Comparison of ENCODE assay signal across 10 mouse cellular contexts in the genomic region with DNA sequence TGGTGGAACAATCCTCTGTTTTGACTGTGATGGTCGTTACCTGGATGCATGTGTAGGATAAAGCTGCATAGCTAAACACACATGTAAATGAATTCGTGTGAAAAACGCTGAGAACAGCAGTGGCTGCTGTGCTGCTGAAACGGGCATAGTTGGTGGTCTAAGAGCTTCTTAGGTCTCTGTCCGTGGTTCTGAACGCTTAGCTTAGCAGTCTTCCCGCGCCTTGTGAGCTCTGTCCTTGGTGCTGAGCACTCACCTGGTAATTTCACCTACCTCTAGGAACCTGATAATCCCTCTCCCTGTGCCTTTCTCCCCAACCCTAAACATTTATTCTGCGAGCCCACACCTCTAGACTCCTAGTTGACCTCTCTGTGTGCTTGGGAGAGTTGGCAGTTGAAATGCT. TPM values are rescaled to one million over a fixed set of nuclear protein-coding genes. Genes with fewer than 3 reads are reported as not detected.
DNase-seq lines count a peak whose midpoint lies in the region; ATAC-seq and TF ChIP-seq lines count a peak whose summit lies in the region.
"Had no signal": no experiment of that assay in that cellular context is flagged by ENCODE, and none has a peak within 500 bp of the region (broad histone marks: within the 10 kb centered on the region; RNA-seq: fewer than 3 reads in every experiment).

No protein-coding gene starts in this region.

- no peak for TF ChIP-seq EP300 in liver, postnatal 0 days (IDR thresholded peaks at IDR 0.05; ENCODE audit: low read depth)

- H3K36me3 ChIP-seq in liver, postnatal 0 days (replicated peaks; ENCODE audit: insufficient read depth, low read length), result no peaks in the 10 kb centered on the region
- no peaks in the 10 kb centered on the region for H3K36me3 ChIP-seq in forebrain, embryonic 15.5 days
- H3K36me3 ChIP-seq: limb, embryonic 12.5 days had no signal

- intact Hi-C loops in heart, postnatal 14 days (cut with DNase I), result no loop called here
- intact Hi-C loops in heart, postnatal 25 days (cut with DNase I), result loop anchor here (10.0 kb wide), 1 partner anchor 237 kb away; no protein-coding TSS in a partner anchor
- intact Hi-C loops in gastrocnemius, adult 2 months (cut with DNase I), result no loop called here

- ATAC-seq in common myeloid progenitor, adult 5-6 weeks (replicated peaks; ENCODE audit: low read depth, poor library complexity, severe bottlenecking), result peak; percentile 86
- no peak for ATAC-seq in liver, postnatal 0 days
- ATAC-seq in megakaryocyte, adult 5-6 weeks (ENCODE audit: poor library complexity, severe bottlenecking), result no peak
- ATAC-seq in forebrain, embryonic 15.5 days (replicated peaks), result no peak

- no peak for TF ChIP-seq CTCF in liver, postnatal 0 days (IDR thresholded peaks at IDR 0.05; ENCODE audit: low read depth)
- no peak for TF ChIP-seq CTCF in gastrocnemius, adult 2 months (IDR thresholded peaks at IDR 0.05)

- no peak overlapping the region for H3K4me2 ChIP-seq in liver, postnatal 0 days (ENCODE audit: low read depth, low read length)
- no peak overlapping the region for H3K4me2 ChIP-seq in forebrain, embryonic 15.5 days (replicated peaks)
- H3K4me2 ChIP-seq: limb, embryonic 12.5 days had no signal

- no peak overlapping the region for H3K4me3 ChIP-seq in liver, postnatal 0 days (ENCODE audit: low read depth, low read length)
- no peak overlapping the region for H3K4me3 ChIP-seq in gastrocnemius, adult 2 months
- no peak overlapping the region for H3K4me3 ChIP-seq in forebrain, embryonic 15.5 days
- H3K4me3 ChIP-seq: limb, embryonic 12.5 days had no signal

- H3K9me3 ChIP-seq in liver, postnatal 0 days (ENCODE audit: low read length), result no peaks in the 10 kb centered on the region
- H3K9me3 ChIP-seq in forebrain, embryonic 15.5 days, result no peaks in the 10 kb centered on the region
- H3K9me3 ChIP-seq: limb, embryonic 12.5 days had no signal

- peak; percentile 51 to 61 for DNase-seq in heart, postnatal 14 days
- no peak for DNase-seq in heart, postnatal 25 days (ENCODE audit: low spot score)
- DNase-seq in ES-CJ7 (ENCODE audit: low read depth, low spot score), result peak; percentile 86
- peak; percentile 57 for DNase-seq in liver, postnatal 0 days
- DNase-seq in gastrocnemius, adult 2 months, result no peak

- WGBS in liver, postnatal 0 days (ENCODE audit: insufficient replicate concordance), result 2% methylated on average over 9 of the region's 9 CpGs
- 5% methylated on average over 9 of the region's 9 CpGs for WGBS in forebrain, embryonic 15.5 days

- H3K27ac ChIP-seq in liver, postnatal 0 days (ENCODE audit: low read depth), result no peak overlapping the region
- no peak overlapping the region for H3K27ac ChIP-seq in gastrocnemius, adult 2 months
- H3K27ac ChIP-seq in forebrain, embryonic 15.5 days (replicated peaks), result no peak overlapping the region
- H3K27ac ChIP-seq: limb, embryonic 12.5 days had no signal

- no peak overlapping the region for H3K9ac ChIP-seq in liver, postnatal 0 days (replicated peaks)
- no peak overlapping the region for H3K9ac ChIP-seq in forebrain, embryonic 15.5 days (replicated peaks)
- H3K9ac ChIP-seq: limb, embryonic 12.5 days had no signal

- H3K27me3 ChIP-seq in liver, postnatal 0 days (ENCODE audit: insufficient read depth, low read length), result no peaks in the 10 kb centered on the region
- H3K27me3 ChIP-seq in forebrain, embryonic 15.5 days, result no peaks in the 10 kb centered on the region
- H3K27me3 ChIP-seq: limb, embryonic 12.5 days had no signal

- H3K4me1 ChIP-seq in liver, postnatal 0 days (ENCODE audit: insufficient read depth), result no peaks in the 10 kb centered on the region
- no peaks in the 10 kb centered on the region for H3K4me1 ChIP-seq in forebrain, embryonic 15.5 days
- H3K4me1 ChIP-seq: limb, embryonic 12.5 days had no signal

RNA-seq across cellular contexts. Expression of a gene that starts 4.0 kb away (rescaled TPM):
- total RNA-seq in heart, postnatal 14 days (2021), result 1 to 10 TPM; 4.9 to 8.1 TPM
- total RNA-seq in heart, postnatal 25 days (2021), result 1 to 10 TPM; 9.0 to 9.7 TPM
- total RNA-seq in common myeloid progenitor, adult 5-6 weeks (2017), result not detected in 2 replicates
- not detected in 2 replicates for polyA plus RNA-seq in liver, postnatal 0 days (2015; fragmentation: Nextera tagmentation; extraction: Ambion mirVana)
- total RNA-seq in megakaryocyte, adult 5-6 weeks (2015), result 23.8 and 26.2 TPM in 2 replicates
- 6.7 and 7.6 TPM in 2 replicates for total RNA-seq in megakaryocyte, adult 5-6 weeks (2017)
- total RNA-seq in gastrocnemius, adult 2 months (2021), result 1 to 10 TPM in 1 of 2 experiments, not detected in 1; 2.0 TPM
- not detected in 2 replicates for polyA plus RNA-seq in forebrain, embryonic 15.5 days (2015; fragmentation: Nextera tagmentation; extraction: Ambion mirVana)
- polyA plus RNA-seq: limb, embryonic 12.5 days had no signal

RNA-seq across cellular contexts. Expression of a gene that starts 9.8 kb away (rescaled TPM):
- total RNA-seq in heart, postnatal 14 days (2021), result under 1 TPM; 0.17 to 0.20 TPM
- under 1 TPM; 0.28 to 0.42 TPM for total RNA-seq in heart, postnatal 25 days (2021)
- total RNA-seq in common myeloid progenitor, adult 5-6 weeks (2017), result not detected in 2 replicates
- 0.98 and 1.1 TPM in 2 replicates for polyA plus RNA-seq in liver, postnatal 0 days (2015; fragmentation: Nextera tagmentation; extraction: Ambion mirVana)
- total RNA-seq in megakaryocyte, adult 5-6 weeks (2015), result 1.7 and 2.6 TPM in 2 replicates
- 0.61 and 1.7 TPM in 2 replicates for total RNA-seq in megakaryocyte, adult 5-6 weeks (2017)
- not detected for total RNA-seq in gastrocnemius, adult 2 months (2021)
- polyA plus RNA-seq in forebrain, embryonic 15.5 days (2015; fragmentation: Nextera tagmentation; extraction: Ambion mirVana), result 0.09 TPM in 1 of 2 replicates, not detected in the other
- polyA plus RNA-seq: limb, embryonic 12.5 days had no signal

RNA-seq across cellular contexts. Expression of a gene that starts 14.6 kb away (rescaled TPM):
- total RNA-seq in heart, postnatal 14 days (2021), result 1 to 10 TPM in 1 of 2 experiments, not detected in 1; 1.4 TPM
- 1 to 10 TPM; 1.2 to 1.9 TPM for total RNA-seq in heart, postnatal 25 days (2021)
- not detected in 2 replicates for total RNA-seq in common myeloid progenitor, adult 5-6 weeks (2017)
- polyA plus RNA-seq in liver, postnatal 0 days (2015; fragmentation: Nextera tagmentation; extraction: Ambion mirVana), result not detected in 2 replicates
- total RNA-seq in megakaryocyte, adult 5-6 weeks (2015), result 1.1 TPM in 1 of 2 replicates, not detected in the other
- total RNA-seq in megakaryocyte, adult 5-6 weeks (2017), result not detected in 2 replicates
- total RNA-seq in gastrocnemius, adult 2 months (2021), result 1 to 10 TPM in 1 of 2 experiments, under 1 TPM in 1; 0.92 to 1.3 TPM
- not detected in 2 replicates for polyA plus RNA-seq in forebrain, embryonic 15.5 days (2015; fragmentation: Nextera tagmentation; extraction: Ambion mirVana)
- polyA plus RNA-seq: limb, embryonic 12.5 days; small intestine, adult 2 months had no signal

RNA-seq across cellular contexts. Expression of a gene that starts 25.4 kb away (rescaled TPM):
- total RNA-seq in heart, postnatal 14 days (2021), result not detected
- under 1 TPM in 1 of 2 experiments, not detected in 1; 0.50 TPM for total RNA-seq in heart, postnatal 25 days (2021)
- total RNA-seq in common myeloid progenitor, adult 5-6 weeks (2017), result not detected in 2 replicates
- polyA plus RNA-seq in liver, postnatal 0 days (2015; fragmentation: Nextera tagmentation; extraction: Ambion mirVana), result not detected in 2 replicates
- 2.2 TPM in 1 of 2 replicates, not detected in the other for total RNA-seq in megakaryocyte, adult 5-6 weeks (2015)
- not detected in 2 replicates for total RNA-seq in megakaryocyte, adult 5-6 weeks (2017)
- total RNA-seq in gastrocnemius, adult 2 months (2021), result under 1 TPM; 0.73 to 0.92 TPM
- polyA plus RNA-seq in forebrain, embryonic 15.5 days (2015; fragmentation: Nextera tagmentation; extraction: Ambion mirVana), result not detected in 2 replicates
- polyA plus RNA-seq: limb, embryonic 12.5 days; small intestine, adult 2 months had no signal

RNA-seq across cellular contexts. Expression of a gene that starts 36.2 kb away (rescaled TPM):
- not detected for total RNA-seq in heart, postnatal 14 days (2021)
- not detected for total RNA-seq in heart, postnatal 25 days (2021)
- total RNA-seq in common myeloid progenitor, adult 5-6 weeks (2017), result not detected in 2 replicates
- polyA plus RNA-seq in liver, postnatal 0 days (2015; fragmentation: Nextera tagmentation; extraction: Ambion mirVana), result not detected in 2 replicates
- total RNA-seq in megakaryocyte, adult 5-6 weeks (2015), result not detected in 2 replicates
- not detected in 2 replicates for total RNA-seq in megakaryocyte, adult 5-6 weeks (2017)
- total RNA-seq in gastrocnemius, adult 2 months (2021), result not detected
- polyA plus RNA-seq in forebrain, embryonic 15.5 days (2015; fragmentation: Nextera tagmentation; extraction: Ambion mirVana), result not detected in 2 replicates
- polyA plus RNA-seq: limb, embryonic 12.5 days; small intestine, adult 2 months had no signal

Comparison
In these comparisons a context has a peak if more than half of its experiments do, and no peak if none do; other contexts are left out.
1. DNase-seq: peak in heart, postnatal 14 days (2 of 2), ES-CJ7 (single experiment) and liver, postnatal 0 days (single experiment); none in heart, postnatal 25 days (single experiment) and gastrocnemius, adult 2 months (single experiment).